Mouse (Mus musculus) testis, postnatal 14 days (tissue): Measurements from ENCODE around the gene Fga.

Experiments
- DNase-seq: peaks from one replicate; pipeline ENCODE4 v3.0.0; 2021; ENCODE audit warnings: low spot score

The Fga gene

GRCm38 (mm10) chr3:83025475-83026301 is at the start of gene Fga:
Gene Fga, plus strand, starts transcription at chr3:83026076.
- no peak for DNase-seq

- DNase-seq: peak; percentile 43
Measured at GRCm38 (mm10) chr3:82980818-82981217, 45.1 kb upstream of the Fga start.

- DNase-seq: peak; percentile 26
Measured at GRCm38 (mm10) chr3:82981861-82982260, 44.0 kb upstream of the Fga start.

GRCm38 (mm10) chr3:82984840-82985239 is 41.0 kb upstream of the Fga start:
- DNase-seq: no peak

GRCm38 (mm10) chr3:82991963-82992362 is 33.9 kb upstream of the Fga start:
- DNase-seq: no peak

GRCm38 (mm10) chr3:82992956-82993355 is 32.9 kb upstream of the Fga start:
- no peak for DNase-seq

- peak; percentile 67 for DNase-seq
Measured at GRCm38 (mm10) chr3:82995368-82995767, 30.5 kb upstream of the Fga start.

- DNase-seq: no peak
Measured at GRCm38 (mm10) chr3:82996656-82997055, 29.2 kb upstream of the Fga start.

GRCm38 (mm10) chr3:82998772-82999463 is 27.0 kb upstream of the Fga start:
- no peak for DNase-seq

- no peak for DNase-seq
Measured at GRCm38 (mm10) chr3:82999995-83000394, 25.9 kb upstream of the Fga start.

GRCm38 (mm10) chr3:83002191-83002590 is 23.7 kb upstream of the Fga start:
- no peak for DNase-seq

GRCm38 (mm10) chr3:83003068-83003467 is 22.8 kb upstream of the Fga start:
- no peak for DNase-seq

- DNase-seq: no peak
Measured at GRCm38 (mm10) chr3:83004801-83005200, 21.1 kb upstream of the Fga start.

GRCm38 (mm10) chr3:83007557-83007956 is 18.3 kb upstream of the Fga start, which contains the start of gene Fgg:
Gene Fgg, plus strand, starts transcription at chr3:83007724.
- DNase-seq: no peak

GRCm38 (mm10) chr3:83010291-83010690 is 15.6 kb upstream of the Fga start:
- DNase-seq: no peak

- no peak for DNase-seq
Measured at GRCm38 (mm10) chr3:83011136-83011535, 14.7 kb upstream of the Fga start.

- DNase-seq: no peak
Measured at GRCm38 (mm10) chr3:83011565-83011964, 14.3 kb upstream of the Fga start.

GRCm38 (mm10) chr3:83012636-83013035 is 13.2 kb upstream of the Fga start:
- no peak for DNase-seq

GRCm38 (mm10) chr3:83013951-83014350 is 11.9 kb upstream of the Fga start:
- DNase-seq: no peak

- no peak for DNase-seq
Measured at GRCm38 (mm10) chr3:83016236-83016635, 9.6 kb upstream of the Fga start.

- no peak for DNase-seq
Measured at GRCm38 (mm10) chr3:83020387-83020786, 5.5 kb upstream of the Fga start.

GRCm38 (mm10) chr3:83021176-83021575 is 4.7 kb upstream of the Fga start:
- DNase-seq: no peak

- DNase-seq: no peak
Measured at GRCm38 (mm10) chr3:83025036-83025435, 840 bp upstream of the Fga start.
